Mouse (Mus musculus): ENCODE data around the gene Vps13a. TPM values are rescaled to one million over a fixed set of nuclear protein-coding genes. Genes with fewer than 3 reads are reported as not detected.
A peak's percentile ranks its signal among the peaks of the same experiment; 100 is the strongest.
"Not testable (repeated sequence)": the region's sequence is repeated elsewhere in the genome, so short reads cannot be mapped to it uniquely, and the experiment has no call there.

The Vps13a gene
- total and polyA plus RNA-seq, 3 experiments = 0.55 to 31.5 (median 26.2) TPM

DNA sequence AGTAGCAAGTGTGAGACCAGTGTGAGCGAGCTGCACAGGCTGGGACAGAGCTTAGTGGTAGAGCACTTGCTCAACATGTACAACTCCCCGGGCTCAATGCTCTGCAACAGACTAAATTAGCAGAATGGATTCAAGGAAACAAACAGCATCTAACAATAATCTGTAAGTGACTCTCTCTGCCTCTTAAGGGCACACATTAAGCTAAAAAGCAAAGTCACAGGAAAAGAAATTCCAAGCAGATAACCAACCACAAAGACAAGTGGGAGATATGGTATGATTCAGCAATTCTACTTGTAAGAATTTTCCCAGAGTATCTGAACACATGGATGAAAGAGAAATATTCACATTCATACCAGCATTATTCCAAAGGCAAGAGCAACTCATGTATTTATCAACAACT, 13.3 kb downstream of the Vps13a start:
- no peak for DNase-seq

DNA sequence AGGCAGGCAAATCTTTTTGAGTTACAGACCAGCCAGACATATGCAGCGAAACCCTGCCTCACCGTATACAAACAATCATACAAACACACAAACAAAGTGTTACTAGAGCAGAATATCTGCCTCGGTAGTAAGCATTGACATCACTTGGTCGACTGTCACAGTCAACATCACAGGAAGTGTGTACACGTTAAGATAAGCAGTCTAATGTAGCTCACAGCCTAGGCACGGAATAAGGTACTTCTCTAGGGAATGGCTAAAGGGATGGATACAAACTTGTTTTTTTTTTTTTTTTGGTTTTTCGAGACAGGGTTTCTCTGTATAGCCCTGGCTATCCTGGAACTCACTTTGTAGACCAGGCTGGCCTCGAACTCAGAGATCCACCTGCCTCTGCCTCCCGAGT, 23.3 kb downstream of the Vps13a start:
- DNase-seq = not testable (repeated sequence)

DNA sequence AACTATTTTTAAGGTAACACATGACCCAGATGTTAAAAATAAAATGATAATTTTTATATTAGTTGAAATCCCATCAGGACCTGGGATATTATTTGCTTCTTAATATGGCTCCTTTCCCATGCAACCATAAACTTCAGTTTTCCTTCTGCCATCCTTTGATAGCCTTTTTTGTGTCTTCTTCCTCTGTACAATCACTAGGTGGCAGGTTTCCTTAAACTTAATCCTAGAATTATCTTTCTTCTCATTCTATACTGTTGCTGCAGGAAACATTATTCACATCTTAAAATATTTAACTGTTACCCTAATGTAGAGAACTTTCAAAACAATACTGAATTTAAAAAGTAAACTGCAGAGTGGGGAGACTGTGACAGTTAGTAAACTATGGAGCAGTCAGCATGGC, 24.9 kb downstream of the Vps13a start:
- no peak for DNase-seq

DNA sequence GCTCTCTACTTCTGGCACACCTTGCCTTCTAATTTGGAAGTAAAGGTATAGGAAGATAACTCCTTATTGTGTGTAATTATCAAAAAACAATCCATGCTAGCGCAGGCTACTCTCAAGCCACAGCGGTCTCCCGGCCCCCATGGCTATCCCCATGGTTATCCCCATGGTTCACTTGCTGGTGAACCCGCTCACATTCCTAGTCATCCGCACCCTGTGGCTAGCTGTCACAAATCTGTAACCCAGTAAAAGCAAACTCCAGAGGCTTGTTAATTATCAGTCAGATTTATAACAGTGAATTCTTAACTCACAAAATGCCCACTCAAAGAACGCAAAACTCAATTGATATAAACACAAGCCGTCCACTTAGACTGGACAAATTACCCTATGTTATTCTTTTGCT, 25.5 kb downstream of the Vps13a start:
- no peak for DNase-seq

DNA sequence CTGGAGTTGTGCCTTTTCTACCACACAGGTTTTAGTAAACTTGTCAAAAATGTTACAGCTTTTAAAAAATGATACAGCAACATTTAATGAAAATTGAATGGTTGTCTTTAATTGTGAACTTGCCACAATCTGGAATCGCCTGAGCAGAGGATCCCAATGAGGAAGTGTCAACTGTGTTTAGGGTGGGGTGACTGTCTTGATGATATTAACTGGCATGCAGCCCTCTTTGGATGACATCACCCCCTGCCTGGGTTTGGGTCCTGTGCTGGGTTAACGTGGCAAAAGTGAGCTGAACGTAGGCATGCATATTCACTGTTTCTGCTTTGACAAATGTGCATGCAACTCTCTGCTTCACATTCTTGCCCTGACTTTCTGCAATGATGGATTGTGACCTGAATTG, 27.6 kb downstream of the Vps13a start:
- DNase-seq = no peak

DNA sequence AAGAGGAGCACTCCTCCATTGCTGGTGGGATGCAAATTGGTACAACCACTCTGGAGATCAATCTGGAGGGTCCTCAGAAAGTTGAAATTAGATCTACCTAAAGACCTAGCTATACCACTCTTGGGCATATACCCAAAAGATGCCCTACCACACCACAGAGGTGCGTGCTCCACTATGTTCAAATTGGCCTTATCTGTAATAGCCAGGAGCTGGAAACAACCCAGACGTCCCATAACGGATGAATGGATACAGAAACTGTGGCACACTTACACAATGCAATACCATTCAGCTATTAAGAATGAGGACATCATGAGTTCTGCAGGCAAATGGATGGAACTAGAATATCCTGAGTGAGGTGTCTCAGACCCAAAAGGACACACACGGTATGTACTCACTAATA, 43.9 kb downstream of the Vps13a start:
- DNase-seq = no peak

DNA sequence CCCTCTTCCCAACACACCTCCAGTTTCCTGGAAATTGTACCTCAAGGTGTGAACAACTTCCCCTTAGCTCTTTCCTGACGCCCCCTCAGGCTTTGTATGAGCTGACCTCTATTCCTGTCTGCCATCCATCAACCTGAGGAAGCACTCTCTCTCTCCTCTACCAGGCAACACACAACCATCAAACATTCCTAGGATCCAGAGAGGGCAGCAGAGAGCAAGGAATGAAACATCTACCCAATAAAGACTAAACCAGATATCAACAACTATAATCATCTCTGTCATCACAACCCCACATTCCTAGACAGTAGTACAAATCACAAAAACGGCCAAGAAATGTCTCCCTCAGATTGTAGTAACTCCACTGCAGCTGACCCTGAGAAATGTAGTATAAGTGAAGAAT, 52.0 kb downstream of the Vps13a start:
- no peak for DNase-seq

DNA sequence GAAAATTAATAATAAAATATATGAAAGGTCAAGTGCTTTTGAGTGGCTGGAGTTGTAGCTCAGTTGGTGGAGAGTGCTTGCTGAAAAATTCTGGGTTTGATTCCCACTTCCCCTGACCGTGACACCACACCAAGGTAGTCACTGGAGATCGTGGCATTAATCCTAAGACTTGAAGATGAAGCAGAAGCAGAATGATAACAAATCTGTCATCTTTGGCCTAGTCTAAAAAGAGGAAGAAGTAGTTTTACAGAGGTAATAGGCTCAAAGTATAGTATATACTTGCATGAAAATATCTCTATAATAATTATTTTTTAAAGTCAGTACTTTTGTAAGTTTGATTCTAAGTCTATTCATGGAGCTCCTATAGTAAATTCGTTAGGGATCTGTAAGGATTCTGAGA, 65.5 kb downstream of the Vps13a start:
- DNase-seq = no peak

DNA sequence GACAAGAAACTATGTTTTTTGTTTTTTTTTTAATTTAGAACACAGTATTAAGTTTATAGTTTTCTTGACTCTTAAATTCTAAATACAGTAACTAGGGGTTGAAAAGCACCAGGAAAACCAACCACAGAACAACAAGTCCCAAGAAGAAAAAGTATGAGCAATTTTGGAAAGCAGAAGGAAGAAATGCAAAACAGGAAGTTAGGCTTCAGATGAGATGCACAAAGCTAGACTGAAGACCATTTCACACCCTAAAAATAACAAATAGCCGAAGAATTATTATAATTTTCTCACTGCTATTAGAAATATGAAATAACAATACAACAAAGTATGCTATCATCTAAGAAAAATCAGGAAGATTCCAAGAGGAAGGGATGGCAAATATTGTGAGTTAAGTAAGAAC, 78.9 kb downstream of the Vps13a start:
- no peak for DNase-seq

DNA sequence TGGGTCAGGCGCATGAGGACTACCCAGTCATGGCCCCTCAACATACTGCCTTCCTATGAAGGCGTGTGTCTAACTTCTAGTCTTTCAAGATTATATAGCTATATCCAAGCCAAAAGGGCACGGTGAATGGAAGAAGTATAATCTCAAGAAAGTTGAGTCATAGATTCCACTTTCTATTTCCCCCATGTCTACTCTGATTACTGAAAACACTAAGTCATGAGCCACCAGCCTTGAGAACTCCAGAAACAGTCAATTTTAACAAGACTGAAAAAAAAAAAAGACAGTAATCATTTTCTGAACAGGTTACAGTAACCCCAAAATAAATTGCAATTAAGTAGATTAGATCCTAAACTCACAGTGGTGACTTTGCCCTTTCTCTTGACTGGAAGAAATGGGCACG, 95.8 kb downstream of the Vps13a start:
- no peak for DNase-seq

DNA sequence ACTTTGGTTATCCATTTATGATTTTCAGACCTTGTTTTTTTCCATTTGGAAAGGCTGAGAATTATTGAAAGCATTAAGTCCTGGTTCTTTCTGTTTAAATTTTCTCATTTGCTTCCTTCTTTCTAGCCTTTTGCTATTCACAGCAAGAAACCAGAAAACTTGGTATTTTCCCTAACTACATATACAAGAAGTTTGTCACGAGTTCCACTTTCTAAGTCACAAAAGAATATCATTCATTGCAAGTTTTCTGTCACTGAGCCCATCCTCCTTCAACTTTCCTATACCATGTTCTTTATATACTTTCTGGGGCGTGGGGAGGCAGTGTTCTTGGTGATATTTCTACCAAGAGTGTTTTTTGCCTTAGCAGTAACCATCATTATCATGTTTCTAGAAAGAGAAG, 96.5 kb downstream of the Vps13a start:
- no peak for DNase-seq

DNA sequence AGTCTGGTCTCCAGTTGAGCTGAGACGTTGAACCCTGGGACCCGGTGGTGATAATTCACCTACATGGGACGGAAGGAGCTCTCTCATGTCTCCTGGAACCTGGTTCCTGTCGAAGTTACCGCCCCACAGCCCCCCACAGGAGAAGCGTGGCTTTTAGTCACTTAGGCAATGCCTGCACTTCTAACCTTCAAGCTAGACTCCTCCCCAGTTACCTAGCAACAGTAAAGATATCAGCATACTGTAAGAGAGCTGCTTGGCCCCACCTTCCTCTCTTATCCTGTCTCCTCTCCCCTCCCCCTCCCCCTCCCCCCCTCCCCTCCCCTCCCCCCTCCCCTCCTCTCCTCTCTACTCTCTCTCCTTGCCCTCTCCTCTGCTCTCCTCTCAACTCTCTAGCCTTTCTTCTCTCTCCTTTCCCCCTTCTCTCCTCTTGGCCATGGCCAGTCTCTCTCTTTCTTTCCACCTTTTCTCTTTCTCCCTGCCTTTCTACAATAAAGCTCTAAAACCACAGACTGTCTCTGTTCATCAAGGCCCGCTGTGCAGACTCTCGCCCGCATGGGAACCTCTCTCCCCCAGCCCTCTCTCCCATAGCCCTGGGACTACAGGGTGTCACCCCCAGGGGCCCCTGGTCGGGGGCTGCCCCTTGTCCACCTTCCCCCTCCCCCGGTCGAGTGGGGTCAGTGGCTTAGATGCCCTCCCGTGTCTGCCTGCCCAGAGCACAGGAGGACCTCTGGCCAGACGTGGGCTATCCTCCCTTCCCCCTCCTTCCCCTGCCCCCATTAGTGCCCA, 154.9 kb downstream of the Vps13a start:
- peak; percentile 9 for DNase-seq

DNA sequence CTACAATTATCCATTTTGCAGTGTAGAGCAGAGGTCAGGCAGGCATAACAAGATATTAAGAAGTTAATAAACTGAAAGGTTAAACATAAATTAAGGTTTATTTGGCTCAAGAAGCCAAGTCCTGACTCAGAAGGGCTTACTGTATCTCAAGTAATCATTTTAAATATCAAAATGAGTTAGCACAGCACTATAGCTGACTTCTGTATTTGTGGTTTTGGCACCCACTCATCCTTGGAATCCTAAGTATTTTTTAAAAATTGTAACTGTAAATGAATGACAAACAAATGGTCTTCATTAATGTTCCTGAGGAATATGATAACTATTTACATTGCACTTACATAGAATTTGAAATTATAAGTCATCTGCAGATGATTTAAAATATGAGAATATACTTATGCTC, 155.7 kb downstream of the Vps13a start:
- DNase-seq = no peak

DNA sequence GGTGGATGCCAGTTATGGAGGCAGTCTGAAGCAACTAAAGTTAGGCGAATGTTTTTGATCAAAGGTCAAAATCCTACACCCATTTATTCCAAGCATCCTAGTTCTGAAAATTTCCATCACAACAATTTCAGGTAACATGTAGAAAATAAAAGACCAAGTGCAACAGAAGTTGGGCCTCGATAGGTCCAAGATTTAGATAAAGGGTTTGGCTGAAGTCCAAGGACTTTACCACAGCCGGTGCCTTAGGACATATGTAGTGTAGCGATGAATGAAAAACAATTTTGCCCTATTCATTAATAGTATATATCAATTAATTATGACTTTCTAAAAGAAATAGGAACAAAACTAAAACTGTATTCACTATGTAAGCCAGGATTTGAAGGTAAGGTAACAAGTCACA, 157.6 kb downstream of the Vps13a start:
- no peak for DNase-seq

DNA sequence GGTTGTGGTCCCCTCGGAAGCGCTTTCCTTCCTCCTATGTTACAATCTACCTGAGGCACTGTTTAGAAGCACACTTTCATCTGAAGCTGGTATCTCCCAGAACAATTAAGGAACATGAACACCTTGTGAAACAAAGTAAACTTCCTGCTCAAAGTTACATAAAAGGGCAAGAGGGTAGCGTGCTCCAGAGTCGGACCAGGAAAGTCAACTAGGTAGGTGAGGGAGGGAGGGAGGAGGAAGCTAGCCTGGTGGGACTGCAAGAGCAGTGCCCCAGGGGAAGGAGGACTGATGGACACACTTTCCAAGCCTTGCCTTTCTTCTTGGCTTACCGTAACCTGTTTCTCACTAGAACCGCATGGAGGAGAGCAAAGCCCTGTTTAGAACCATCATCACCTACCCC, 173.1 kb downstream of the Vps13a start:
- DNase-seq = no peak

DNA sequence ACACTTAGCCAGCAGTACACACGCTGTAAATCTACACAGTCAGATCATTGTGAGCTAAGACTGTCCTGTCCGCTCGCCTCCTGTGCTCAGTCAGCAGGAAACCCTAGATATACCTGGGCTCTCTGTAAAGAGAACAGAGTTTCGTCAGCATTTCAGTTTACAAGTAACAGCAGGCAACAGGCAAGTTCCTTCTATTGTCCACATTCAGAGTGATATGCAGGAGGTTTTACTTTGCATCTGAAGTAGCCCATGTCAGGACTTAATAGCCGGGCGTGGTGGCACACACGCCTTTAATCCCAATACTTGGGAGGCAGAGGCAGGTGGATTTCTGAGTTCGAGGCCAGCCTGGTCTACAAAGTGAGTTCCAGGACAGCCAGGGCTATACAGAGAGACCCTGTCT, 178.7 kb downstream of the Vps13a start:
- DNase-seq = no peak

DNA sequence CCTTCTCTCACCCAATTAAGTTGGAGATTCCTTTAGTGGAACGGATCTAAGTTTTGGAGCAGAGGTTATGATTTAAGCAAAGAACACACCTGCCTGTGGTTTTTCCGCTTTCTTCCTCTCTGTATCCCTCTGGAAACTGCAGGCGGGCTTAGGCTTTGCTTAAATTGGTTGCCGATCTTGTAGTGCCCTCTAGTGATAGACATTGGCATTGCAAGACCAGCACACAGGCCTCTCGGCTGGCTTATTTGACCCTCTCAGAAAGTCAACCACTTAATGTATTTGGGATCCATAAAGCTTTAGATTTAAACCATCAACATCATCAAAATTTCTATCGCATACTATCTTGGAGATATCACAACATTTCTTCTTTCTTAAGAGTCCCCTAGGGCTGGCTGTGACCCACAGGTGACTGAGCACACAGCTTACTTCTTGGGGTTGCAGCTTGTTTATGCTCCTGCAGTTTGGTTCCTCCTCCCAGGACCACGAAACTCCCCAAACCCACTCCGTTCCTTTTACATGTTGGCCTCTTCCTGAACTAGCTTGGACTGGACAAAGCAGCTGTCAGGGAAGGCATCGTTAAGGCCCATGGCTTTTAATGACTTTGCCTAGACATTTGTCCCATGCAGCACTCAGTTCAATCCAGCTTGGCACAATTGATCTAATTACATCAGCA, 181.3 kb downstream of the Vps13a start:
- peak; percentile 73 for DNase-seq

DNA sequence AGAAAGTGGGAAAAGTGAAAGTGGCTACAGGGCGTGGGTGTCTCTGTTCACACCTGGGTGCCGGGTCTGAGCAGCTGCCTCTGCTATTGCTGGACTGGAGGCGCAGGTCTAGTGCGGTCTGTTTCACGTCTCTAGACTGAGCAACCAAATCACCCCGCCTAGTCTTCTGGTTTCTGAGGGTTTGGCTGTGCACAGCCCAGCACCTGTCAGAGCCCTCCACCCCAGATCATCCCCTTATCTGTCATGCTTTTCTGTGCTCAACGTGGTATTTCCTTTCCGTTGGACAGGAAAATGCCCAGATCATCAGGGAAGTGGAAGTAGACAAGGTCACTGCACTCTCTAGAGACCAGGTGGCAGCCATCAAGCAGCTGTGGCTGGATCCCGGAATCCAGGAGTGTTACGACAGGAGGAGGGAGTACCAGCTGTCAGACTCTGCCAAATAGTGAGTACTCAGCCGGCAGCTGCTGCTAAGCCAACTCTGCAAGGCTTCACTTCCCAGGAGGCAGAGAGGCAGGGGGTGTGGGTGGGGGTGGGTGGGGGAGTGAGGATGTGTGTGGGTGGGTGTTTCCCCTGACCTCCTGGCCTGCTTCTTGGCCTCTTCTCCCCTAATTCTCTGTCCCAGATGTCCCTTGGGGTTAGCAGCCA, 182.0 kb downstream of the Vps13a start:
- DNase-seq = no peak

DNA sequence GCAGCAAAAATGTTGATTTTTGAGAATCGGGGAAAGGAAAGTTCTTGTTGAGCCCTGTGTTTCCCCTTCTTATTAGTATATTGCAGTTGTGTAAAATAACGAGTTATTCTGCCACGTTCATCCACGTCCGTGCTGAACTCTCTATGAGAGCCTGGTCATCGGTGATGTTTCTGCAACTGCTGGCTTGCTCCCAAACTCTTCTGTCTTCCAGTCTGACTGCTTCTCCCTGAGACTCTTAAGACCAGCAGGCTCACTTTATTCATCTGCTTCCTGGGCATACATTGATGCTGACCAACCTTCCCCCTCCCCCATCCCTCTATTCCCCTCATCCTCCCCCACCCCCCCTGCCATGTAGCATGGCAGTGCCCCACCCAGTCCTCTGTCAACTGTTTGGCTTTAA, 183.5 kb downstream of the Vps13a start:
- DNase-seq = peak; percentile 38

DNA sequence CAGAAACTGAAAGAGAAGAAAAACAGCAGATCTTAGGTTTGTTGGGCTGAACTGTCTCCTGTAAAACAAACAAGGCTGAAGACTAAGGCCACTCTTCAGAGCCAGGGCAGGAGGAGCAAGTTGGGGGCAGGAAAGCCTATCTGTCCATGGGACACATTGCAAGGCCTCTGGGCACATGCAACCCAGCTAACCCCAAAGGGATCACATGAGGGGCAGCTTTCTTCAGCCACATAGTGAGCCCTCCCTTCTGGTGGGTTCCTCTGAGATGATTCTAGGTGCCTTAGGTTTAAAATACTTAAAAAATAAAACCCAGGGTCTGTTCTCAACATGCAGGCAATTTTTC, 186.8 kb downstream of the Vps13a start:
- DNase-seq = no peak

DNA sequence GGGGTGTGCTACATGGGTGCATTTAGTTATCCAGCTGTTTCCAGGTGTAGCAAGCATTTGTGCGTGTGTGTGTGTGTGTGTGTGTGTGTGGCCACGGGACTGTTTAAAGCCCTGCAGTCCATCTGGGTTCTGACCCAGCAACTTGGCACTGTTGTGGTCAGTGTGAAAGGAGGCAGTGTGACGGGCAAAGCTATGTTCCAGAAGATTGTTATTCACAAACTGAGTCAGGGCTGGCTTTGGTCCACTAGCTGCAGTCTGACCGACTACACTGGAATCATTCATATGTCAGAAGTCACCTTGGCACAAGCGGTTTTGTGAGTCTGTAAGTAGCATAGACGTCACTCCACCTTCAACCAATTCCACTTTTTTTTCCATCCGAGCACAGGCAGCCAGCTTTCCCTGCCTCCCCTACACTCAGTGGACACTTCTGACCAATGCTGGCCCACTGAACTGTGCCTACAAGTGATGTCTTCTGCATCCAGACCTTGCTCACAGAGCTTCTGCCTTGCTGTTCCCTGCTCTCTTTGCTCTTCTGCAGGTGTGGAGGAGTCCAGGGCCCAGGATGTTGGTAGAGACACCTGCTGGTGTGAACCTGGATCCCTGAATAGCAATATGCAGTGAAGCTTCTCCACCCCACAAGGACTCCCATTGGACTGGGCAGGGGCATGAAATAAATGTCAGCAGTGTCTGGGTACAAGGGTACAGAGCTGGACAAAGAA, 187.3 kb downstream of the Vps13a start:
- peak; percentile 88 for DNase-seq

DNA sequence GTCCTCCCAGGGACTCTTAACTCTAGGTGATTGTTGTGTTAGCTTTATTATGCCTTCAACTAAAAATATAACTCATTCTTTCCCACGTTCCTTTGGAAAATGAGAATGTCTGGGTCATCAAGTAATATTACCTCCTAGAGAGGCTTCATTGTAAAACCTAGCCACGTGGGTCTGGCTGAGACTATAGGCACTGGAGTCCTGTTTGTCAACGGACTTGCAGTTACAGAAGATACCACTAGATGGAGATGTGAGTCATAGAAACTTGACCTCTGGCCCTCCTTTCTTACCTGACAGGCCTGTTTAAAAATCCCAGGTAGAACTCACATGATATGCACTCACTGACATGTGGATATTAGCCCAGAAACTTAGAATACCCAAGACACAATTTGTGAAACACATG, 195.4 kb downstream of the Vps13a start:
- no peak for DNase-seq

DNA sequence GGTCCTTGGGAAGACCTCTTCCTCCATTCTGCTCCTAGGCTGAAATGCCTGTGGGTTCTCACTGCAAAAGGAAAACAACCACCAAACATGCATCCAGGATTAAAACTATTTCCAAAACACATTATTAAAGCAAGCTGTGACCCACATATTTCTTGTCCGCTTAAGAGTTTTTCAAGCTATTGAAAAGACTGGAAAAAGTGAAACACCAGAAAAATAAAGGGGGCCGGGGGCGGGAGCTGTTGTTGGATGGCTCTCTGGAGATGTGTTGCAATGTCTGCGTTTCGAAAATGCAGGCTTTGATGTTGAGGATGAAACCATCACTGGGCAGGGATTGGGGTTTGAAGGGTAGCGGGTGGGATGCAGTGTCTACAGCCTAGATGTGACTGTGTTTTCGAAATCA, 196.2 kb downstream of the Vps13a start:
- DNase-seq = no peak
